Mouse (Mus musculus) liver, embryonic 16.5 days (tissue): Measurements from ENCODE around the gene Bicdl1. TPM values are rescaled to one million over a fixed set of nuclear protein-coding genes. Genes with fewer than 3 reads are reported as not detected.
A peak's percentile ranks its signal among the peaks of the same experiment; 100 is the strongest.

Experiments
- ATAC-seq: fragments of 200-750 bp; cut with Nextera tagmentation; 2 replicates; pipeline ENCODE4 v1.8.0; 2017; ENCODE audit warnings: low read depth, mild to moderate bottlenecking, moderate number of reproducible peaks, moderate library complexity
- H3K27ac ChIP-seq: fragments of 300-500 bp; sonication (generic); 2 replicates; pipeline ENCODE4 v1.5.1; 2014; ENCODE audit warnings: mild to moderate bottlenecking, low read length
- H3K27me3 ChIP-seq: fragments of 300-500 bp; sonication (generic); 2 replicates; pipeline ENCODE4 v1.6.1; 2014; ENCODE audit warnings: low read depth, low read length, mixed read lengths; ENCODE audit not compliant: control insufficient read depth, insufficient read depth
- H3K36me3 ChIP-seq: fragments of 300-500 bp; sonication (generic); 2 replicates; pipeline ENCODE4 v1.6.1; 2014; ENCODE audit warnings: mild to moderate bottlenecking; ENCODE audit not compliant: control insufficient read depth, insufficient read depth
- H3K4me1 ChIP-seq: fragments of 300-500 bp; sonication (generic); 2 replicates; pipeline ENCODE4 v1.6.1; 2014; ENCODE audit warnings: low read depth, low read length, mixed read lengths; ENCODE audit not compliant: control insufficient read depth
- H3K4me2 ChIP-seq: fragments of 300-500 bp; sonication (generic); 2 replicates; pipeline ENCODE4 v1.6.1; 2014; ENCODE audit warnings: low read depth, low read length, mixed read lengths
- H3K4me3 ChIP-seq: fragments of 300-500 bp; sonication (generic); 2 replicates; pipeline ENCODE4 v1.5.1; 2014; ENCODE audit warnings: low read depth, mild to moderate bottlenecking, low read length
- H3K9ac ChIP-seq: fragments of 300-500 bp; sonication (generic); 2 replicates; pipeline ENCODE4 v1.6.1; 2014; ENCODE audit warnings: low read depth, low read length
- H3K9me3 ChIP-seq: fragments of 300-500 bp; sonication (generic); replicated peaks from 2 replicates; pipeline ENCODE4 v1.6.1; 2016; ENCODE audit warnings: low read length; ENCODE audit not compliant: control insufficient read depth
- WGBS: fragments of 180-500 bp; shearing (Covaris S2); extraction: QIAGEN DNeasy Blood & Tissue Kit; methylation state at CpG from one replicate; pipeline ENCODE4 v1.1.7; 2014; ENCODE audit not compliant: insufficient replicate concordance; 5-methylcytosine and 5-hydroxymethylcytosine counted together
- polyA plus RNA-seq: library from polyadenylated mRNA; unstranded; fragments of >200 nt; fragmentation: Nextera tagmentation; extraction: Ambion mirVana; gene quantifications from 2 replicates; pipeline ENCODE4 v1.2.1, GENCODE M21; 2015

Gene Bicdl1
- 1.3 and 1.6 TPM in 2 replicates for polyA plus RNA-seq

GRCm38 (mm10) chr5:115731001-115731731, at the start of gene Bicdl1:
TSS of gene Bicdl1 (minus strand) at chr5:115731621.
- no peak within 1 kb of the TSS for H3K9ac ChIP-seq

DNA sequence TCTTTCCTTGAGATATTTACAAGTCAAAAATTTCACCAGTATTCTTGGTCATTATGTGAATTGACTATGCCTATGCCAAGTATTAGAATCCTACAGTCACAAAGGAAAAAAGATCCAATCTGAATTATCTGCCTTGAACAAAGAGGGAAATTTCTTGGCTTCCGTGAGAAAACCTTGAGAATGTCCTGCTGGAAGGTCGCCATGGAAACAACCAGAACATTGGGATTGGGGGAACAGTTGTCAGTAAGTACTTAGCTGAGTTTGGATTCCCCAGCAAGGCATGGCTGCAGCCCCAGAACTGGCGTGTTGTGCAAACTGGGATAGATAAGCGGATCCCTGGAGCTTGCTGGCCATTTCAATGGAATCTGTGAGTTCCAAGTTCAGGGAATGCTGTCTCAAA, 45.5 kb upstream of the Bicdl1 start:
- WGBS: 49% methylated on average over 4 of the region's 4 CpGs
- H3K27me3 ChIP-seq: no peaks in the 10 kb centered on the region
- no peak overlapping the region for H3K4me3 ChIP-seq
- H3K36me3 ChIP-seq: no peaks in the 10 kb centered on the region
- no peak overlapping the region for H3K27ac ChIP-seq
- H3K9ac ChIP-seq: no peak overlapping the region
- no peaks in the 10 kb centered on the region for H3K9me3 ChIP-seq
- no peak for ATAC-seq
- H3K4me1 ChIP-seq: no peaks in the 10 kb centered on the region
- no peak overlapping the region for H3K4me2 ChIP-seq

More at GRCm38 (mm10) chr5:115731001-115731731, at the start of gene Bicdl1:
- Histone ChIP-seq H3K36me3 (no peaks in the 10 kb centered on the region), H3K4me3 (peak within 1 kb of the TSS; percentile 62), H3K4me2 (peak within 1 kb of the TSS; percentile 85), H3K4me1 (peaks cover 13% of the 10 kb centered on the region), H3K9me3 (0 out of 2 replicates have a peak, but pooled peaks cover 2% of the 10 kb centered on the region), H3K27ac (no peak within 1 kb of the TSS), H3K27me3 (peaks cover 49% of the 10 kb centered on the region)
- peak; percentile 57 for ATAC-seq
- WGBS: under 1% methylated on average over 83 of the region's 83 CpGs

- H3K36me3 ChIP-seq: no peaks in the 10 kb centered on the region
- 50% methylated on average over 4 of the region's 4 CpGs for WGBS
- peak overlapping the region; percentile 42 for H3K4me2 ChIP-seq
- H3K27me3 ChIP-seq: no peaks in the 10 kb centered on the region
- peak; percentile 96 for ATAC-seq
- H3K4me1 ChIP-seq: no peaks in the 10 kb centered on the region
- H3K9ac ChIP-seq: no peak overlapping the region
- no peaks in the 10 kb centered on the region for H3K9me3 ChIP-seq
- H3K27ac ChIP-seq: peak overlapping the region; percentile 33
- H3K4me3 ChIP-seq: no peak overlapping the region
These were observed 43.9 kb upstream of the Bicdl1 start for GRCm38 (mm10) chr5:115775350-115775749.

DNA sequence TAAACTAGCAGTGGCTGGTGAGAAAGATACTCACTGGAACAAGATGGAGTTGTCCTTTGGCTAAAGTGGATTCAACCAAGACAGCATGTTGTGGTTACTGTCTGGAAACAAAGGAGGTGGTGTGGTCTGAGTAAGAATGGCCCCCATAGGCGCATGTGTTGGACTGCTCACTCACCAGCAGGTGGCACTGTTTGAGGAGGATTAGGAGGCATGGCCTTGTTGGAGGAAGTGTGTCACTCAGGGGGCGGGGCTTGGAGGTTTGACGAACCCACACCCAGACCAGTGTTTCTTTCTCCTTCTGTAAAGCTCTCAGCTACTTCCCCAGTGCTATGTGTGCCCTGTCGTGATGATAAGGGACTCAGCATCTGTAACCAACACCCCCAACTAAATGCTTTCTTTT, 38.6 kb upstream of the Bicdl1 start:
- no peaks in the 10 kb centered on the region for H3K36me3 ChIP-seq
- no peak for ATAC-seq
- WGBS: 56% methylated on average over 4 of the region's 4 CpGs

GRCm38 (mm10) chr5:115769116-115769515, 37.7 kb upstream of the Bicdl1 start:
- Histone ChIP-seq H3K4me1 (no peaks in the 10 kb centered on the region), H3K9me3 (0 out of 2 replicates have a peak, but pooled peaks cover 2% of the 10 kb centered on the region), H3K27me3 (no peaks in the 10 kb centered on the region), H3K27ac (no peak overlapping the region), H3K36me3 (no peaks in the 10 kb centered on the region), H3K4me3 (no peak overlapping the region), H3K9ac (no peak overlapping the region), H3K4me2 (no peak overlapping the region)
- no peak for ATAC-seq
- 68% methylated on average over 4 of the region's 4 CpGs for WGBS

More for the DNA sequence above, 38.6 kb upstream of the Bicdl1 start:
- H3K9ac ChIP-seq: no peak overlapping the region
- no peak overlapping the region for H3K27ac ChIP-seq
- no peaks in the 10 kb centered on the region for H3K27me3 ChIP-seq
- no peaks in the 10 kb centered on the region for H3K4me1 ChIP-seq
- H3K4me2 ChIP-seq: no peak overlapping the region
- 0 out of 2 replicates have a peak, but pooled peaks cover 2% of the 10 kb centered on the region for H3K9me3 ChIP-seq
- no peak overlapping the region for H3K4me3 ChIP-seq

DNA sequence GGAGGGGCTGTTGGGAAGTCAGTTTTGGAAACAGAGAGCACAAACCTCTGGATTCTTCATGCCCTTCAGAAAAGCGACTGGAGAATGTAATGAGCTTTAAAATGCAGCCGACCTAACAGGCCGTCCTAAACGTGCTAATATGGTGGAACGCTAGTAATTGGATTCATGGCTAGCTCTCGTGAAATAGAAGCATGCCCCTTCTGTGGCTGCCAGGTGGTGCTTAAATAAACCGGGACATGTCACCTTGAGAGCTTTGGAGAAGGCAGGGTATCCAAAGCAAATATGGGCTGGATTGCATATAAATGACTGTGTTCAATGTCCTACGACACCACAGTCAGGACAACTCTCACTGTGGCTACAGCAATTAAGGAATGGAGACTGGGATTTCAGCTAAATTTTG, 35.4 kb upstream of the Bicdl1 start:
- no peak overlapping the region for H3K4me3 ChIP-seq
- H3K4me1 ChIP-seq: no peaks in the 10 kb centered on the region
- H3K9me3 ChIP-seq: 0 out of 2 replicates have a peak, but pooled peaks cover 2% of the 10 kb centered on the region
- H3K27ac ChIP-seq: no peak overlapping the region
- 64% methylated on average over 8 of the region's 8 CpGs for WGBS
- H3K4me2 ChIP-seq: no peak overlapping the region
- H3K27me3 ChIP-seq: no peaks in the 10 kb centered on the region
- no peaks in the 10 kb centered on the region for H3K36me3 ChIP-seq
- ATAC-seq: no peak
- no peak overlapping the region for H3K9ac ChIP-seq

GRCm38 (mm10) chr5:115763981-115764380, 32.6 kb upstream of the Bicdl1 start:
- Histone ChIP-seq H3K27ac (no peak overlapping the region), H3K4me1 (no peaks in the 10 kb centered on the region; the same call in 1 of the 2 replicates), H3K9me3 (no peaks in the 10 kb centered on the region), H3K27me3 (no peaks in the 10 kb centered on the region), H3K9ac (no peak overlapping the region), H3K4me2 (no peak overlapping the region), H3K4me3 (no peak overlapping the region), H3K36me3 (no peaks in the 10 kb centered on the region)
- WGBS: 56% methylated on average over 2 of the region's 2 CpGs
- ATAC-seq: no peak

DNA sequence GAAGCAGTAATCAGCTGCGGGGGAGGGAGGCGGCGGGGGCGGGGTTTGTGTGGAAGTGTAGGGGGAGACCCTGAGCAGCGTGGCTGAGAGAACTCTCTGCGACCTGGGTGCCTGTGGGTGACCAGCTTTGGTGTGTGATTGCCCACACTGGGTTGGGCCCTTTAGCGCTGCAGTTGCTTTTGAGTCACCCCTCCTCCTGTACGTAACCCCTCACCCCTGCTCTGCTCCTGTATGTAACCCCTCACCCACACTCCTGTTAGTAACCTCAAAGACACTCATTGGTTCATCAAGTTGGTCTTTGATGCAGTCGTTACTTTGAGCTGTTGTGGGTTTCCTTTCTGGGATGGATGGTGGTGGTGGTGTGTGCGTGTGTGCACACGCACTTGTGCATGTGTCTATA, 29.5 kb upstream of the Bicdl1 start:
- Histone ChIP-seq H3K36me3 (no peaks in the 10 kb centered on the region), H3K9me3 (no peaks in the 10 kb centered on the region), H3K4me1 (no peaks in the 10 kb centered on the region; the same call in 1 of the 2 replicates), H3K4me2 (no peak overlapping the region), H3K27me3 (no peaks in the 10 kb centered on the region), H3K4me3 (no peak overlapping the region), H3K27ac (no peak overlapping the region), H3K9ac (no peak overlapping the region)
- WGBS: 49% methylated on average over 11 of the region's 11 CpGs
- ATAC-seq: no peak

GRCm38 (mm10) chr5:115758431-115759180, 27.2 kb upstream of the Bicdl1 start:
- no peak overlapping the region for H3K9ac ChIP-seq
- H3K4me2 ChIP-seq: no peak overlapping the region
- H3K27me3 ChIP-seq: no peaks in the 10 kb centered on the region
- no peak for ATAC-seq
- 39% methylated on average over 10 of the region's 10 CpGs for WGBS
- H3K36me3 ChIP-seq: no peaks in the 10 kb centered on the region
- H3K4me3 ChIP-seq: no peak overlapping the region
- no peak overlapping the region for H3K27ac ChIP-seq
- no peaks in the 10 kb centered on the region; the same call in 1 of the 2 replicates for H3K4me1 ChIP-seq
- H3K9me3 ChIP-seq: no peaks in the 10 kb centered on the region
